Mouse (Mus musculus): ENCODE results near the gene Card14. TPM values are rescaled to one million over a fixed set of nuclear protein-coding genes. Genes with fewer than 3 reads are reported as not detected.

Card14 gene
- total and polyA plus RNA-seq, 3 experiments = 0.16 to 1.1 TPM; not detected in 1

DNA sequence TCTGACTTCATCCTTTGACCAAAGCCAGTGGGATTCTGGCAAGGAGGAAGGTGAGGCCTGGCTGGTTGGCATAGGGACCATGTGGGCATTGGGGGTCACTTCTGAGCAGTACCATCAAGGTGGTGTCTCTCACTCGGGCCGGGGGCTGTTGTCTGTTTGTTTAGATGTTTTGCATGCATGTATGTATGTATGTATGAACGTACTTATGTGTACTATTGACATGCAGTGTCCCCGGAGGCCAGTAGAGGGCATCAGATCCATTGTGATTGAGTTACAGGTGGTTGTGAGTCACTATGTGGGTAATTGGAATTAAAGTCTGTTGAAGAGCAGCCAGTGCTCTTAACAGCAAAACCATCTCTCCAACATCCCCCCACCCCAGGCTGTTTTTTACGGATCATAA is 32.1 kb downstream of the Card14 start (continued):
- TF ChIP-seq ZC3H11A (IDR thresholded peaks at IDR 0.05; ENCODE audit: low read depth, low read length) (peak; percentile 84), MAZ (IDR thresholded peaks at IDR 0.05; ENCODE audit: low read depth, low read length) (peak; percentile 56; the same call in 1 of the 2 replicates), NRF1 (IDR thresholded peaks at IDR 0.05; ENCODE audit: low read depth, low read length) (no peak), ZNF384 (IDR thresholded peaks at IDR 0.05; ENCODE audit: low read depth, low read length) (no peak), E2F4 (IDR thresholded peaks at IDR 0.05; ENCODE audit: insufficient replicate concordance, low read depth, low read length) (no peak; the same call in 1 of the 2 replicates), MAFK (IDR thresholded peaks at IDR 0.05; ENCODE audit: insufficient replicate concordance, low read length) (no peak), NELFE (IDR thresholded peaks at IDR 0.05; ENCODE audit: low read depth, low read length) (no peak), CTCF (conservative IDR thresholded peaks at IDR 0.05 in 1 of 2, IDR thresholded peaks at IDR 0.05 in 1 of 2; ENCODE audit: low read depth in 2 of 2, low read length in 2 of 2) (peak; percentile 95 to 98), ELF1 (IDR thresholded peaks at IDR 0.05; ENCODE audit: low read depth, low read length) (no peak), RCOR1 (conservative IDR thresholded peaks at IDR 0.05; ENCODE audit: low read depth, low read length) (no peak), TCF12 (IDR thresholded peaks at IDR 0.05; ENCODE audit: low read depth, low read length) (no peak), JUN (IDR thresholded peaks at IDR 0.05; ENCODE audit: insufficient read depth, low read depth, low read length) (no peak), UBTF (IDR thresholded peaks at IDR 0.05; ENCODE audit: low read depth, low read length) (no peak), USF1 (IDR thresholded peaks at IDR 0.05; ENCODE audit: low read depth, low read length) (no peak)

DNA sequence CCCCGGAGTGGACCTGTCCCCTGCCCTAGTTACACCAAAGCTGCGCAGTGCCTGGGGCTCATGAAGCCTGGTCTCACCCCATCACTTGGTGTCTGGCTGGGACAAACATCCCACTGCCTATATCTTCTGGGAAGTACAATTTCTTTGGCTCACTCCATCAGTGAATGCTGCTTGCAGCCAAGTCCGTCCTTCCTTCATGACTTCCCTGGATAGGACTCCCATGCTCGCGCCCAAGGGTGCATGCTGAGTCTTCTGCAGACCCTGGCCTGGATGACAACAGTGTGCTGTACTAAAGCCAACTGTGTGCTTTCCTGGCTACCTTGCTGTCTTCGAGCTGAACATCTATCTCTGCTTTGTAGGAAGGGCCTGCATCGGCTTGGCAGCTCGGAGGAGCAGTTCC is 36.6 kb downstream of the Card14 start:
- no peak overlapping the region for H3K4me3 ChIP-seq (replicated peaks in 1 of 3; ENCODE audit: low read depth in 2 of 3, low read length in 2 of 3, poor library complexity in 1 of 3)
- DNase-seq (ENCODE audit: extremely low read depth) = no peak
- no peak overlapping the region for H3K9ac ChIP-seq (ENCODE audit: insufficient read depth, low read depth)
- H3K27ac ChIP-seq (ENCODE audit: insufficient read depth, low read depth) = no peak overlapping the region
- TF ChIP-seq RCOR1 (conservative IDR thresholded peaks at IDR 0.05; ENCODE audit: low read depth, low read length) = no peak
- no peak for TF ChIP-seq MAX (IDR thresholded peaks at IDR 0.05; ENCODE audit: low read length)
- TF ChIP-seq POLR2AphosphoS2 (IDR thresholded peaks at IDR 0.05; ENCODE audit: low read depth, low read length) = no peak
- no peak for TF ChIP-seq USF2 (conservative IDR thresholded peaks at IDR 0.05; ENCODE audit: low read depth, low read length)
- TF ChIP-seq HCFC1 (IDR thresholded peaks at IDR 0.05; ENCODE audit: low read depth, low read length) = no peak
- no peak for TF ChIP-seq JUN (IDR thresholded peaks at IDR 0.05; ENCODE audit: insufficient read depth, low read depth, low read length)
- no peak for TF ChIP-seq MEF2A (IDR thresholded peaks at IDR 0.05; ENCODE audit: borderline replicate concordance, low read depth, low read length)
- no peak for TF ChIP-seq MYC (IDR thresholded peaks at IDR 0.05; ENCODE audit: low read depth, low read length)
- TF ChIP-seq USF1 (IDR thresholded peaks at IDR 0.05; ENCODE audit: low read depth, low read length) = no peak
- TF ChIP-seq NELFE (IDR thresholded peaks at IDR 0.05; ENCODE audit: low read depth, low read length) = no peak
- dilution Hi-C loops (cut with MboI; ENCODE audit: extremely low pct_ligation_motif_present, extremely low pct_unique_long_range_greater_than_20kb, low sequenced_read_pairs) = no loop called here
- H3K36me3 ChIP-seq (replicated peaks in 1 of 2; ENCODE audit: control insufficient read depth in 1 of 2, insufficient read depth in 1 of 2, low read length in 1 of 2) = peaks cover 32 to 53% of the 10 kb centered on the region in 2 experiments
- no peaks in the 10 kb centered on the region for H3K79me2 ChIP-seq (replicated peaks; ENCODE audit: control insufficient read depth, extremely low read depth, insufficient read depth, poor library complexity, severe bottlenecking)
- no peaks in the 10 kb centered on the region for H3K9me3 ChIP-seq (replicated peaks; ENCODE audit: low read length)
- peaks cover 3 to 13% of the 10 kb centered on the region in 2 experiments; a peak in 3 of 4 replicates for H3K4me1 ChIP-seq (ENCODE audit: control insufficient read depth in 1 of 2, insufficient read depth in 2 of 2)
- in situ Hi-C loops (cut with MboI; ENCODE audit: low pct_ligation_motif_present, low pct_unique_long_range_greater_than_20kb, low sequenced_read_pairs) = loop anchor here (5.0 to 10.0 kb wide), 2 partner anchors 71 to 98 kb away; no protein-coding TSS in a partner anchor
- no peak overlapping the region for H3K4me2 ChIP-seq (ENCODE audit: insufficient read depth, low read depth, poor library complexity, severe bottlenecking)
- no peaks in the 10 kb centered on the region for H3K27me3 ChIP-seq (replicated peaks)

Measured in CH12.LX (cell line).